Mouse (Mus musculus): ENCODE results near the gene Alox5. TPM values are rescaled to one million over a fixed set of nuclear protein-coding genes. Genes with fewer than 3 reads are reported as not detected.

The Alox5 gene
- total and polyA plus RNA-seq, 3 experiments = 22.3 to 87.0 (median 73.4) TPM

- Histone ChIP-seq H3K36me3 (replicated peaks) (peaks cover 69% of the 10 kb centered on the region), H3K4me1 (ENCODE audit: insufficient read depth, low read depth, low read length) (peaks cover 35% of the 10 kb centered on the region), H3K9me3 (replicated peaks) (no peaks in the 10 kb centered on the region), H3K27me3 (ENCODE audit: insufficient read depth, low read length) (no peaks in the 10 kb centered on the region), H3K4me3 (ENCODE audit: low read depth, low read length) (no peak overlapping the region)
- DNase-seq (ENCODE audit: low spot score) (no peak), ATAC-seq (ENCODE audit: extremely low read depth, insufficient number of reproducible peaks, low FRiP score, poor library complexity, severe bottlenecking) (no peak)
- TF ChIP-seq CTCF (IDR thresholded peaks at IDR 0.05; ENCODE audit: low read depth, low read length) (no peak), POLR2AphosphoS5 (IDR thresholded peaks at IDR 0.05; ENCODE audit: insufficient replicate concordance, low read depth, low read length) (no peak), GATA1 (IDR thresholded peaks at IDR 0.05; ENCODE audit: borderline replicate concordance, low read length) (no peak), TAL1 (conservative IDR thresholded peaks at IDR 0.05; ENCODE audit: low read depth, low read length) (no peak), GATA2 (IDR thresholded peaks at IDR 0.05; ENCODE audit: borderline replicate concordance, low read depth, low read length) (no peak)
Observed at GRCm38 (mm10) chr6:116415126-116415676, 45.8 kb downstream of the Alox5 start.

GRCm38 (mm10) chr6:116412546-116413325 lies 48.2 kb downstream of the Alox5 start:
- DNase-seq (ENCODE audit: low spot score) = no peak
- H3K4me1 ChIP-seq (ENCODE audit: insufficient read depth, low read depth, low read length) = peaks cover 29% of the 10 kb centered on the region

GRCm38 (mm10) chr6:116411716-116412115 lies 49.3 kb downstream of the Alox5 start:
- Histone ChIP-seq H3K4me1 (ENCODE audit: insufficient read depth, low read depth, low read length) (peaks cover 22% of the 10 kb centered on the region), H3K27me3 (ENCODE audit: insufficient read depth, low read length) (no peaks in the 10 kb centered on the region), H3K36me3 (replicated peaks) (peaks cover 72% of the 10 kb centered on the region), H3K9me3 (replicated peaks) (no peaks in the 10 kb centered on the region), H3K4me3 (ENCODE audit: low read depth, low read length) (no peak overlapping the region)
- DNase-seq (ENCODE audit: low spot score) = no peak
- ATAC-seq (ENCODE audit: extremely low read depth, insufficient number of reproducible peaks, low FRiP score, poor library complexity, severe bottlenecking) = no peak
- TF ChIP-seq GATA2 (IDR thresholded peaks at IDR 0.05; ENCODE audit: borderline replicate concordance, low read depth, low read length) = no peak
- no peak for TF ChIP-seq TAL1 (conservative IDR thresholded peaks at IDR 0.05; ENCODE audit: low read depth, low read length)
- no peak for TF ChIP-seq GATA1 (IDR thresholded peaks at IDR 0.05; ENCODE audit: borderline replicate concordance, low read length)
- TF ChIP-seq POLR2AphosphoS5 (IDR thresholded peaks at IDR 0.05; ENCODE audit: insufficient replicate concordance, low read depth, low read length) = no peak

More at GRCm38 (mm10) chr6:116412546-116413325, 48.2 kb downstream of the Alox5 start:
- H3K36me3 ChIP-seq (replicated peaks) = peaks cover 71% of the 10 kb centered on the region
- H3K27me3 ChIP-seq (ENCODE audit: insufficient read depth, low read length) = no peaks in the 10 kb centered on the region
- no peaks in the 10 kb centered on the region for H3K9me3 ChIP-seq (replicated peaks)
- TF ChIP-seq TAL1 (conservative IDR thresholded peaks at IDR 0.05; ENCODE audit: low read depth, low read length) (no peak), POLR2AphosphoS5 (IDR thresholded peaks at IDR 0.05; ENCODE audit: insufficient replicate concordance, low read depth, low read length) (no peak), CTCF (IDR thresholded peaks at IDR 0.05; ENCODE audit: low read depth, low read length) (no peak), GATA1 (IDR thresholded peaks at IDR 0.05; ENCODE audit: borderline replicate concordance, low read length) (no peak), GATA2 (IDR thresholded peaks at IDR 0.05; ENCODE audit: borderline replicate concordance, low read depth, low read length) (no peak)
- no peak overlapping the region for H3K4me3 ChIP-seq (ENCODE audit: low read depth, low read length)
- no peak for ATAC-seq (ENCODE audit: extremely low read depth, insufficient number of reproducible peaks, low FRiP score, poor library complexity, severe bottlenecking)

- no peaks in the 10 kb centered on the region for H3K27me3 ChIP-seq (ENCODE audit: insufficient read depth, low read length)
- H3K4me3 ChIP-seq (ENCODE audit: low read depth, low read length) = no peak overlapping the region
Observed at GRCm38 (mm10) chr6:116410436-116410835, 50.5 kb downstream of the Alox5 start.

GRCm38 (mm10) chr6:116407956-116408657 lies 52.9 kb downstream of the Alox5 start:
- Histone ChIP-seq H3K4me3 (ENCODE audit: low read depth, low read length) (no peak overlapping the region), H3K9me3 (replicated peaks) (no peaks in the 10 kb centered on the region), H3K36me3 (replicated peaks) (peaks cover 82% of the 10 kb centered on the region), H3K27me3 (ENCODE audit: insufficient read depth, low read length) (no peaks in the 10 kb centered on the region), H3K4me1 (ENCODE audit: insufficient read depth, low read depth, low read length) (peaks cover 8% of the 10 kb centered on the region)
- DNase-seq (ENCODE audit: low spot score) = no peak
- no peak for TF ChIP-seq GATA2 (IDR thresholded peaks at IDR 0.05; ENCODE audit: borderline replicate concordance, low read depth, low read length)
- TF ChIP-seq CTCF (IDR thresholded peaks at IDR 0.05; ENCODE audit: low read depth, low read length) = no peak
- ATAC-seq (ENCODE audit: extremely low read depth, insufficient number of reproducible peaks, low FRiP score, poor library complexity, severe bottlenecking) = no peak

More at GRCm38 (mm10) chr6:116410436-116410835, 50.5 kb downstream of the Alox5 start:
- peaks cover 80% of the 10 kb centered on the region for H3K36me3 ChIP-seq (replicated peaks)
- TF ChIP-seq GATA2 (IDR thresholded peaks at IDR 0.05; ENCODE audit: borderline replicate concordance, low read depth, low read length) (no peak), TAL1 (conservative IDR thresholded peaks at IDR 0.05; ENCODE audit: low read depth, low read length) (no peak), POLR2AphosphoS5 (IDR thresholded peaks at IDR 0.05; ENCODE audit: insufficient replicate concordance, low read depth, low read length) (no peak), CTCF (IDR thresholded peaks at IDR 0.05; ENCODE audit: low read depth, low read length) (no peak), GATA1 (IDR thresholded peaks at IDR 0.05; ENCODE audit: borderline replicate concordance, low read length) (no peak)
- ATAC-seq (ENCODE audit: extremely low read depth, insufficient number of reproducible peaks, low FRiP score, poor library complexity, severe bottlenecking) (no peak), DNase-seq (ENCODE audit: low spot score) (no peak)
- peaks cover 14% of the 10 kb centered on the region for H3K4me1 ChIP-seq (ENCODE audit: insufficient read depth, low read depth, low read length)
- H3K9me3 ChIP-seq (replicated peaks) = no peaks in the 10 kb centered on the region

GRCm38 (mm10) chr6:116407216-116407615 lies 53.8 kb downstream of the Alox5 start:
- no peaks in the 10 kb centered on the region for H3K9me3 ChIP-seq (replicated peaks)
- H3K36me3 ChIP-seq (replicated peaks) = peaks cover 81% of the 10 kb centered on the region
- DNase-seq (ENCODE audit: low spot score) = no peak
- TF ChIP-seq POLR2AphosphoS5 (IDR thresholded peaks at IDR 0.05; ENCODE audit: insufficient replicate concordance, low read depth, low read length) (no peak), GATA2 (IDR thresholded peaks at IDR 0.05; ENCODE audit: borderline replicate concordance, low read depth, low read length) (no peak), GATA1 (IDR thresholded peaks at IDR 0.05; ENCODE audit: borderline replicate concordance, low read length) (no peak), CTCF (IDR thresholded peaks at IDR 0.05; ENCODE audit: low read depth, low read length) (no peak), TAL1 (conservative IDR thresholded peaks at IDR 0.05; ENCODE audit: low read depth, low read length) (no peak)
- H3K4me1 ChIP-seq (ENCODE audit: insufficient read depth, low read depth, low read length) = peaks cover under 1% of the 10 kb centered on the region; the same call in 1 of the 2 replicates
- ATAC-seq (ENCODE audit: extremely low read depth, insufficient number of reproducible peaks, low FRiP score, poor library complexity, severe bottlenecking) = no peak
- H3K4me3 ChIP-seq (ENCODE audit: low read depth, low read length) = no peak overlapping the region
- no peaks in the 10 kb centered on the region for H3K27me3 ChIP-seq (ENCODE audit: insufficient read depth, low read length)
